Mouse (Mus musculus) neutrophil, adult 65 days (primary cell): Measurements from ENCODE around the gene Nat8f2. TPM values are rescaled to one million over a fixed set of nuclear protein-coding genes. Genes with fewer than 3 reads are reported as not detected.

Experiments used
- total RNA-seq: library from RNA; stranded (reverse); gene quantifications from 2 replicates; pipeline ENCODE4 v1.2.4, GENCODE M21; 2023

Nat8f2 gene
- not detected in 2 replicates for total RNA-seq

GRCm38 (mm10) chr6:85869006-85869405 lies at the start of gene Nat8f2:
Nat8f2 (minus strand) TSS chr6:85869158.

GRCm38 (mm10) chr6:85915539-85916513 lies 46.9 kb upstream of the Nat8f2 start, which contains the start of gene Nat8f1:
Nat8f1 (minus strand) TSS chr6:85915687.

GRCm38 (mm10) chr6:85911587-85911986 lies 42.6 kb upstream of the Nat8f2 start, which contains the start of gene Tprkb:
Tprkb (plus strand) TSS chr6:85911865.

GRCm38 (mm10) chr6:85904642-85905061 lies 35.7 kb upstream of the Nat8f2 start, which contains the start of gene Nat8f4:
Nat8f4 (minus strand) TSS chr6:85904884.

GRCm38 (mm10) chr6:85831796-85832321 lies 37.1 kb downstream of the Nat8f2 start, which contains the start of gene Nat8:
Nat8 (minus strand) TSS chr6:85832082.

GRCm38 (mm10) chr6:85820837-85821236 lies 48.1 kb downstream of the Nat8f2 start, which contains the start of the genes Nat8f6 and Nat8f5:
Nat8f6 (minus strand) TSS chr6:85820954.
Nat8f5 (minus strand) TSS chr6:85820972.

Other genes starting within 250 kb of the Nat8f2 start
- gene Nat8f7, start 156.0 kb downstream of the Nat8f2 start, total RNA-seq: not detected in 2 replicates
- not detected in 2 replicates for gene Nat8f3, start 103.4 kb downstream of the Nat8f2 start, total RNA-seq
- not detected in 2 replicates for gene Nat8f6, start 48.2 kb downstream of the Nat8f2 start, total RNA-seq
- not detected in 2 replicates for gene Nat8f5, start 48.2 kb downstream of the Nat8f2 start, total RNA-seq
- not detected in 2 replicates for gene Nat8, start 37.1 kb downstream of the Nat8f2 start, total RNA-seq
- 0.32 and 0.59 TPM in 2 replicates for gene Nat8f4, start 35.7 kb upstream of the Nat8f2 start, total RNA-seq
- 6.8 TPM in 2 replicates for gene Tprkb, start 42.7 kb upstream of the Nat8f2 start, total RNA-seq
- 0.93 and 1.7 TPM in 2 replicates for gene Nat8f1, start 46.5 kb upstream of the Nat8f2 start, total RNA-seq
- 148 and 168 TPM in 2 replicates for gene Dusp11, start 92.5 kb upstream of the Nat8f2 start, total RNA-seq
- gene Figla, start 147.0 kb upstream of the Nat8f2 start, total RNA-seq: not detected in 2 replicates
- 1.2 and 2.7 TPM in 2 replicates for gene Add2, start 159.5 kb upstream of the Nat8f2 start, total RNA-seq